Mouse (Mus musculus): ENCODE data around the gene Gpr162. TPM values are rescaled to one million over a fixed set of nuclear protein-coding genes. Genes with fewer than 3 reads are reported as not detected.

Gene Gpr162
- total and polyA plus RNA-seq, 3 experiments, result 0.48 to 2.0 (median 1.7) TPM

GRCm38 (mm10) chr6:124900801-124901480 lies 37.2 kb upstream of the Gpr162 start:
- no peak for TF ChIP-seq POLR2AphosphoS2 (IDR thresholded peaks at IDR 0.05; ENCODE audit: low read depth, low read length)
- no peak for TF ChIP-seq RAD21 (IDR thresholded peaks at IDR 0.05; ENCODE audit: low read depth, low read length)
- no peak for TF ChIP-seq CHD1 (IDR thresholded peaks at IDR 0.05; ENCODE audit: low read depth, low read length)
- TF ChIP-seq MXI1 (IDR thresholded peaks at IDR 0.05; ENCODE audit: low read depth, low read length), result peak; percentile 71; the same call in 1 of the 2 replicates
- peak; percentile 23 for TF ChIP-seq EP300 (IDR thresholded peaks at IDR 0.05; ENCODE audit: low read length)
- no peak for TF ChIP-seq UBTF (IDR thresholded peaks at IDR 0.05; ENCODE audit: low read depth, low read length)
- no peak for TF ChIP-seq CTCF (conservative IDR thresholded peaks at IDR 0.05 in 1 of 2, IDR thresholded peaks at IDR 0.05 in 1 of 2; ENCODE audit: low read depth in 2 of 2, low read length in 2 of 2)
- peak; percentile 3; the same call in 1 of the 2 replicates for TF ChIP-seq USF1 (IDR thresholded peaks at IDR 0.05; ENCODE audit: low read depth, low read length)
- 0 out of 2 replicates have a peak, but pooled peaks have one; percentile 8 for TF ChIP-seq JUND (conservative IDR thresholded peaks at IDR 0.05; ENCODE audit: low read depth, low read length)
- no peak for TF ChIP-seq ZC3H11A (IDR thresholded peaks at IDR 0.05; ENCODE audit: low read depth, low read length)
- peak; percentile 94 for TF ChIP-seq ZNF384 (IDR thresholded peaks at IDR 0.05; ENCODE audit: low read depth, low read length)
- peak; percentile 74 for TF ChIP-seq ETS1 (conservative IDR thresholded peaks at IDR 0.05; ENCODE audit: low read depth, low read length)
- no peak for TF ChIP-seq HCFC1 (IDR thresholded peaks at IDR 0.05; ENCODE audit: low read depth, low read length)
- TF ChIP-seq BHLHE40 (IDR thresholded peaks at IDR 0.05; ENCODE audit: low read depth, low read length), result peak; percentile 94
- 0 out of 2 replicates have a peak, but pooled peaks have one; percentile 6 for TF ChIP-seq NRF1 (IDR thresholded peaks at IDR 0.05; ENCODE audit: low read depth, low read length)
- peak; percentile 83 for TF ChIP-seq MAX (IDR thresholded peaks at IDR 0.05; ENCODE audit: low read length)
- TF ChIP-seq TCF12 (IDR thresholded peaks at IDR 0.05; ENCODE audit: low read depth, low read length), result peak; percentile 62
- TF ChIP-seq ELF1 (IDR thresholded peaks at IDR 0.05; ENCODE audit: low read depth, low read length), result peak; percentile 50
- TF ChIP-seq TBP (conservative IDR thresholded peaks at IDR 0.05; ENCODE audit: low read depth, low read length), result no peak
- no peak for TF ChIP-seq ZKSCAN1 (IDR thresholded peaks at IDR 0.05; ENCODE audit: borderline replicate concordance, low read depth, low read length)
- no peak for TF ChIP-seq CHD2 (IDR thresholded peaks at IDR 0.05; ENCODE audit: low read length)
- TF ChIP-seq IRF4 (IDR thresholded peaks at IDR 0.05; ENCODE audit: low read depth, low read length), result peak; percentile 66
- TF ChIP-seq PAX5 (IDR thresholded peaks at IDR 0.05; ENCODE audit: low read length), result no peak
- TF ChIP-seq ZMIZ1 (IDR thresholded peaks at IDR 0.05; ENCODE audit: low read depth, low read length), result no peak
- no peak for TF ChIP-seq NELFE (IDR thresholded peaks at IDR 0.05; ENCODE audit: low read depth, low read length)
- TF ChIP-seq MAFK (IDR thresholded peaks at IDR 0.05; ENCODE audit: insufficient replicate concordance, low read length), result 0 out of 2 replicates have a peak, but pooled peaks have one; percentile 43
- no peak for TF ChIP-seq JUN (IDR thresholded peaks at IDR 0.05; ENCODE audit: insufficient read depth, low read depth, low read length)
- TF ChIP-seq RCOR1 (conservative IDR thresholded peaks at IDR 0.05; ENCODE audit: low read depth, low read length), result no peak
- TF ChIP-seq KAT2A (IDR thresholded peaks at IDR 0.05; ENCODE audit: insufficient replicate concordance, low read length), result no peak
- TF ChIP-seq MYC (IDR thresholded peaks at IDR 0.05; ENCODE audit: low read depth, low read length), result peak; percentile 83
- no peak; the same call in 1 of the 2 replicates for TF ChIP-seq MAZ (IDR thresholded peaks at IDR 0.05; ENCODE audit: low read depth, low read length)
- TF ChIP-seq E2F4 (IDR thresholded peaks at IDR 0.05; ENCODE audit: insufficient replicate concordance, low read depth, low read length), result no peak
- TF ChIP-seq GABPA (IDR thresholded peaks at IDR 0.05; ENCODE audit: insufficient replicate concordance, low read depth, low read length), result no peak
- TF ChIP-seq MEF2A (IDR thresholded peaks at IDR 0.05; ENCODE audit: borderline replicate concordance, low read depth, low read length), result peak; percentile 14; the same call in 1 of the 2 replicates
- no peak for TF ChIP-seq USF2 (conservative IDR thresholded peaks at IDR 0.05; ENCODE audit: low read depth, low read length)
- no peak; the same call in 1 of the 2 replicates for TF ChIP-seq POLR2A (IDR thresholded peaks at IDR 0.05; ENCODE audit: low read depth, low read length)
- TF ChIP-seq SIN3A (IDR thresholded peaks at IDR 0.05; ENCODE audit: low read length), result no peak
- TF ChIP-seq SMC3 (IDR thresholded peaks at IDR 0.05; ENCODE audit: low read depth, low read length), result no peak
- no peak overlapping the region for H3K4me3 ChIP-seq (replicated peaks in 1 of 3; ENCODE audit: low read depth in 2 of 3, low read length in 2 of 3, poor library complexity in 1 of 3)
- H3K4me1 ChIP-seq (ENCODE audit: control insufficient read depth in 1 of 2, insufficient read depth in 2 of 2), result peaks cover 23 to 72% of the 10 kb centered on the region in 2 experiments
- in situ Hi-C loops (cut with MboI; ENCODE audit: low pct_ligation_motif_present, low pct_unique_long_range_greater_than_20kb, low sequenced_read_pairs), result loop anchor here (5.0 kb wide), 1 partner anchor 34 kb away; no protein-coding TSS in a partner anchor
- DNase-seq (ENCODE audit: extremely low read depth), result peak; percentile 79
- dilution Hi-C loops (cut with MboI; ENCODE audit: extremely low pct_ligation_motif_present, extremely low pct_unique_long_range_greater_than_20kb, low sequenced_read_pairs), result no loop called here
- peak overlapping the region; percentile 13 for H3K4me2 ChIP-seq (ENCODE audit: insufficient read depth, low read depth, poor library complexity, severe bottlenecking)
- H3K9me3 ChIP-seq (replicated peaks; ENCODE audit: low read length), result no peaks in the 10 kb centered on the region
- no peaks in the 10 kb centered on the region for H3K79me2 ChIP-seq (replicated peaks; ENCODE audit: control insufficient read depth, extremely low read depth, insufficient read depth, poor library complexity, severe bottlenecking)
- H3K9ac ChIP-seq (ENCODE audit: insufficient read depth, low read depth), result 0 out of 2 replicates have a peak overlapping the region, but pooled peaks have one; percentile 3
- H3K27me3 ChIP-seq (replicated peaks), result no peaks in the 10 kb centered on the region
- peak overlapping the region; percentile 81 for H3K27ac ChIP-seq (ENCODE audit: insufficient read depth, low read depth)
- H3K36me3 ChIP-seq (replicated peaks in 1 of 2; ENCODE audit: control insufficient read depth in 1 of 2, insufficient read depth in 1 of 2, low read length in 1 of 2), result no peaks in the 10 kb centered on the region
